Mouse (Mus musculus) kidney, embryonic 14.5 days (tissue): ENCODE measurements around the gene Ntsr2. TPM values are rescaled to one million over a fixed set of nuclear protein-coding genes. Genes with fewer than 3 reads are reported as not detected.
"Not testable (repeated sequence)": the region's sequence is repeated elsewhere in the genome, so short reads cannot be mapped to it uniquely, and the experiment has no call there.

Experiments
- ATAC-seq: fragments of 200-750 bp; cut with Nextera tagmentation; 2 replicates; pipeline ENCODE4 v1.8.0; 2017; ENCODE audit warnings: moderate number of reproducible peaks, mild to moderate bottlenecking, moderate TSS enrichment, moderate library complexity; ENCODE audit not compliant: low FRiP score, low TSS enrichment
- H3K27ac ChIP-seq: fragments of 300-500 bp; sonication (generic); 2 replicates; pipeline ENCODE4 v1.5.1; 2014; ENCODE audit warnings: low read depth, mild to moderate bottlenecking, low read length, moderate library complexity, mixed read lengths
- H3K27me3 ChIP-seq: fragments of 300-500 bp; sonication (generic); 2 replicates; pipeline ENCODE4 v1.6.1; 2014; ENCODE audit warnings: mild to moderate bottlenecking, low read length; ENCODE audit not compliant: control insufficient read depth, insufficient read depth
- H3K36me3 ChIP-seq: fragments of 300-500 bp; sonication (generic); 2 replicates; pipeline ENCODE4 v1.6.1; 2014; ENCODE audit warnings: low read length, mixed read lengths; ENCODE audit not compliant: control insufficient read depth, insufficient read depth
- H3K4me1 ChIP-seq: fragments of 300-500 bp; sonication (generic); 2 replicates; pipeline ENCODE4 v1.6.1; 2014; ENCODE audit warnings: low read length, mixed read lengths; ENCODE audit not compliant: control insufficient read depth, insufficient read depth
- H3K4me2 ChIP-seq: fragments of 300-500 bp; sonication (generic); replicated peaks from 2 replicates; pipeline ENCODE4 v1.6.1; 2014; ENCODE audit warnings: low read depth, mild to moderate bottlenecking, low read length
- H3K4me3 ChIP-seq: fragments of 300-500 bp; sonication (generic); 2 replicates; pipeline ENCODE4 v1.5.1; 2014; ENCODE audit warnings: mild to moderate bottlenecking, low read length
- H3K9ac ChIP-seq: fragments of 300-500 bp; sonication (generic); 2 replicates; pipeline ENCODE4 v1.6.1; 2014; ENCODE audit warnings: low read depth, mild to moderate bottlenecking, low read length, moderate library complexity
- H3K9me3 ChIP-seq: fragments of 300-500 bp; sonication (generic); 2 replicates; pipeline ENCODE4 v1.6.1; 2016; ENCODE audit warnings: low read length; ENCODE audit not compliant: control insufficient read depth
- WGBS: fragments of 180-500 bp; shearing (Covaris S2); extraction: QIAGEN DNeasy Blood & Tissue Kit; methylation state at CpG from one replicate; pipeline ENCODE4 v1.1.7; 2014; 5-methylcytosine and 5-hydroxymethylcytosine counted together
- polyA plus RNA-seq: library from polyadenylated mRNA; unstranded; fragments of >200 nt; fragmentation: Nextera tagmentation; extraction: Ambion mirVana; gene quantifications from 2 replicates; pipeline ENCODE4 v1.2.1, GENCODE M21; 2014

The Ntsr2 gene
- polyA plus RNA-seq, 1 experiment from 2014 or later = 0.76 TPM

GRCm38 (mm10) chr12:16661936-16662335 is 8.8 kb downstream of the Ntsr2 start:
- H3K4me3 ChIP-seq = no peak overlapping the region
- H3K27me3 ChIP-seq = no peaks in the 10 kb centered on the region
- no peak overlapping the region for H3K27ac ChIP-seq
- H3K9me3 ChIP-seq = no peaks in the 10 kb centered on the region
- no peak overlapping the region for H3K9ac ChIP-seq
- H3K36me3 ChIP-seq = no peaks in the 10 kb centered on the region
- H3K4me2 ChIP-seq = no peak overlapping the region
- WGBS = 88% methylated on average over 2 of the region's 2 CpGs
- H3K4me1 ChIP-seq = no peaks in the 10 kb centered on the region
- no peak for ATAC-seq

DNA sequence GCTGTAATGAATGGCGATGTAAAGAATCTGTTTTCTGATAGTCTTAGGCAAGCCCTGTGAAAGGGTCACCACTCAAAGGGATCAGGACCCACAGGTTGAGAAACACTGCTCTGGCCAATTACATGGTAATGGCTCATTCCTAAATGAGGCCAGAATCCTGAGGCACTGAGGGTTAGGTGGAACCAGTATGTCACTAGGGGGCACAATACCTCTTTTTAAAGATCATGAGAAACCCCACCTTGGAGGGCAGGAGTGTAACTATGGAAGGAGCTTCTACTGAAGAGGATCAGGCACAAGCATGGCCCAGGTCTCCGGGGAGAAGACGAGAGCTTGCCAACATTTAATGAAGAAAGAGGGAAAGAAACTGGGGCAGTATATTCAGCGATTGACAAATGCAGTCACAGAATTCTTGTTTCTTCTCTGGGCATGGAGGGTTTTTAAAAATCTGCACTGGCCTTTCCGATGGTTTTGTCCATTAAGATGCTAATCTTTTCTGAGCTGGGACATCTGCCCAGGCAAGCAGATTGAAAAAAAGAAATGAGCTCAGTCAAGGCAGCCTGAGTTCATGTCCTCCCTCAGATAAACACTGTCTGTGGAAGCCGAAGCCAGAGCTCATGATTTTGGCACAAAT is 9.9 kb downstream of the Ntsr2 start:
- ATAC-seq = no peak
- 65% methylated on average over 6 of the region's 6 CpGs for WGBS

DNA sequence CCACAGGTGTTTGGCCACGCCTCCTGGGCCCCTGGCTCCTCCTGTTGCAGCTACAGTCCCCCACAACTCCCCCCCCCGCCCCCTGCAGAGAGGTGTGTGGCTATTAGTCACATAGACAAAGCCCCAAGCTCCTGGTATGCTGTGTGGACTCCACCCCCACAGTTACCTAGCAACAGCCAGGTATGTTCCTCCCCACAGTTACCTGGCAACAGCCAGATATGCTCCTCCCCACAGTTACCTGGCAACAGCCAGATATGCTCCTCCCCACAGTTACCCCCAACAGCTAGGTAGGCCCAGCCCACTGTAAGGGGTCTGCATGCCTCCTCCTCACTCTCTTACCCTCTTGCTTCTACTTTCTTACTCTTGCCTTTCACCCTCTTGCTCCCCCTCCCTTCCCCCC is 11.8 kb downstream of the Ntsr2 start:
- WGBS = 0% methylated on average over 1 of the region's 2 CpGs
- ATAC-seq = peak; percentile 64; the same call in 1 of the 2 replicates
- Histone ChIP-seq H3K9ac (no peak overlapping the region), H3K27ac (no peak overlapping the region), H3K27me3 (no peaks in the 10 kb centered on the region), H3K4me2 (no peak overlapping the region), H3K4me3 (no peak overlapping the region), H3K9me3 (no peaks in the 10 kb centered on the region), H3K36me3 (no peaks in the 10 kb centered on the region), H3K4me1 (no peaks in the 10 kb centered on the region)

More for the DNA sequence above, 9.9 kb downstream of the Ntsr2 start:
- no peaks in the 10 kb centered on the region for H3K27me3 ChIP-seq
- no peaks in the 10 kb centered on the region for H3K4me1 ChIP-seq
- no peaks in the 10 kb centered on the region for H3K36me3 ChIP-seq
- no peak overlapping the region for H3K4me3 ChIP-seq
- H3K27ac ChIP-seq = no peak overlapping the region
- no peak overlapping the region for H3K4me2 ChIP-seq
- no peak overlapping the region for H3K9ac ChIP-seq
- no peaks in the 10 kb centered on the region for H3K9me3 ChIP-seq

- Histone ChIP-seq H3K9me3 (no peaks in the 10 kb centered on the region), H3K4me3 (no peak overlapping the region), H3K27ac (no peak overlapping the region), H3K27me3 (no peaks in the 10 kb centered on the region), H3K36me3 (no peaks in the 10 kb centered on the region), H3K4me1 (no peaks in the 10 kb centered on the region), H3K9ac (no peak overlapping the region), H3K4me2 (no peak overlapping the region)
- 71% methylated on average over 3 of the region's 3 CpGs for WGBS
- ATAC-seq = no peak
These were observed 16.0 kb downstream of the Ntsr2 start for GRCm38 (mm10) chr12:16669176-16669575.

DNA sequence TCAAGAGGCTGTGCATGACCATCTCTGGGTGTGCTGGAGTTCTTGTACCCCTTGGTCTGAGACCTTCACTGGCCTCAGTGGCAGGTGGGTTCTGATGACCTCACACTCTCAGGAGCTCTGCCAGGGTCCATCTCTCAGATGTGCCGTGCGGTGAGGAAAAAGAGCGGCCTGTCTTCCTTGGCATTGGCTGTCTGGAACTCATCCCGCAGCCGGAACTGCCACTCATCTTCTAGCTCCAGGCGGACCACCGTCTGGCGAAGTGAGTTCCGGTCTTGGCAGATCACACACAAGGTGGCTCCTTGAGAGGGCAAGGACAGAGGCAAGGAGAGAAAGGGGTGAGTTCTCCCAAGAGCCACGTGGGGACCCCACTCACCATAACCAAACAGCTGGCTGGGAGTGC is 19.1 kb downstream of the Ntsr2 start:
- Histone ChIP-seq H3K27me3 (no peaks in the 10 kb centered on the region), H3K36me3 (no peaks in the 10 kb centered on the region; the same call in 1 of the 2 replicates), H3K27ac (no peak overlapping the region), H3K4me1 (no peaks in the 10 kb centered on the region), H3K4me2 (no peak overlapping the region), H3K4me3 (no peak overlapping the region), H3K9ac (no peak overlapping the region), H3K9me3 (no peaks in the 10 kb centered on the region)
- ATAC-seq = no peak
- 93% methylated on average over 10 of the region's 10 CpGs for WGBS

DNA sequence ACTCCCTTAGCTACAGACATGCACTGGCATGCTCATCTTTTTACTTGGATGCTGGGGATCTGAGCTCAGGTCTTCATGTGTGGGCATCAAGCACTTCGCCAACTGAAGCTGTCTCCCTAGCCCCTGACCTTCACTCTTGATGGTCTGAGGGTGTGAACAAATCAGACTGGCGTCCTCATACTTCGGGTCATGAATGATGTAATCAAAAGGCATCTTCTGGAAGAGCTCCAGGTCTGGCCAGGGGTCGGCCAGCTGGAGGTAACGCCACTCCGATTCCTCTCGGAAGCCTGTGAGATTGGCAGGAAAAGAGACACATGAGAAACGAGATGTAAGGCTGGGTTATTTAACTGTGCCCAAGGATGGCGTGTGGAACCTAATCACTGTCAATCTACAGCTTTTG is 37.4 kb downstream of the Ntsr2 start:
- H3K9ac ChIP-seq = no peak overlapping the region

GRCm38 (mm10) chr12:16694783-16695182 is 41.6 kb downstream of the Ntsr2 start:
- H3K9ac ChIP-seq = no peak overlapping the region
- H3K27ac ChIP-seq = no peak overlapping the region
- no peak for ATAC-seq
- no peak overlapping the region for H3K4me2 ChIP-seq
- no peaks in the 10 kb centered on the region for H3K36me3 ChIP-seq
- H3K4me3 ChIP-seq = no peak overlapping the region
- no peaks in the 10 kb centered on the region for H3K4me1 ChIP-seq
- H3K9me3 ChIP-seq = no peaks in the 10 kb centered on the region
- H3K27me3 ChIP-seq = no peaks in the 10 kb centered on the region
- 68% methylated on average over 5 of the region's 5 CpGs for WGBS

More for the DNA sequence above, 37.4 kb downstream of the Ntsr2 start:
- no peak for ATAC-seq
- Histone ChIP-seq H3K9me3 (no peaks in the 10 kb centered on the region), H3K4me2 (no peak overlapping the region), H3K4me1 (no peaks in the 10 kb centered on the region), H3K36me3 (no peaks in the 10 kb centered on the region), H3K27me3 (no peaks in the 10 kb centered on the region), H3K27ac (no peak overlapping the region), H3K4me3 (no peak overlapping the region)
- 90% methylated on average over 9 of the region's 9 CpGs for whole genome bisulfite sequencing

- 95% methylated on average over 7 of the region's 8 CpGs for WGBS
- H3K4me3 ChIP-seq, H3K4me2 ChIP-seq, H3K27ac ChIP-seq, H3K9me3 ChIP-seq, H3K27me3 ChIP-seq, H3K36me3 ChIP-seq, ATAC-seq, H3K4me1 ChIP-seq, H3K9ac ChIP-seq: not testable (repeated sequence)
These were observed 42.1 kb downstream of the Ntsr2 start for GRCm38 (mm10) chr12:16695252-16695651.

DNA sequence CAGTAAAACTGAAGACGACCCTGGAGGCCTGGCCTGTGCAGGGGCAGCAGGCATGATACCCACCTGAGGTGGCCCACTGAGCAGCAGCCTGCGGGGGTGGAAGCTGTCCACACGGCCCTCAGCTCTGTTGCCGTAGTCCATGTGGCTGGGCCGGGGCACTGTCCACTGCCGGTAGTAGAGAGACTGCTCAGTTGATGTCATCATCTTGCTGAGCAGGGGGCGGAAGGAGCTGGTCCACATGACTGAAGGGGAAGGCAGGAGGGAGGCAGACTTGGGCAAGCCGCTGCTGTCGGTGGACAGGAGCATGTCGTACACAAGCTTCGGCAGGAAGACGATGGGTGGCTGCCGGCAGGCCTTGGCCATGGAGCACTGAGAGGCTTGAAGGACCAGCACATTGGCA is 43.0 kb downstream of the Ntsr2 start:
- Histone ChIP-seq H3K27me3 (no peaks in the 10 kb centered on the region), H3K9ac (no peak overlapping the region), H3K27ac (no peak overlapping the region), H3K4me2 (no peak overlapping the region), H3K36me3 (no peaks in the 10 kb centered on the region), H3K4me3 (no peak overlapping the region), H3K4me1 (no peaks in the 10 kb centered on the region), H3K9me3 (no peaks in the 10 kb centered on the region)
- 87% methylated on average over 13 of the region's 13 CpGs for WGBS
- no peak for ATAC-seq
